Mouse (Mus musculus): Measurements from ENCODE around the gene Txlna.

The Txlna gene

GRCm38 (mm10) chr4:129640638-129641467 lies at the start of gene Txlna:
Txlna (minus strand) TSS chr4:129641065.
- peak; percentile 91 to 93 for DNase-seq (ENCODE audit: low spot score in 2 of 2)

DNA sequence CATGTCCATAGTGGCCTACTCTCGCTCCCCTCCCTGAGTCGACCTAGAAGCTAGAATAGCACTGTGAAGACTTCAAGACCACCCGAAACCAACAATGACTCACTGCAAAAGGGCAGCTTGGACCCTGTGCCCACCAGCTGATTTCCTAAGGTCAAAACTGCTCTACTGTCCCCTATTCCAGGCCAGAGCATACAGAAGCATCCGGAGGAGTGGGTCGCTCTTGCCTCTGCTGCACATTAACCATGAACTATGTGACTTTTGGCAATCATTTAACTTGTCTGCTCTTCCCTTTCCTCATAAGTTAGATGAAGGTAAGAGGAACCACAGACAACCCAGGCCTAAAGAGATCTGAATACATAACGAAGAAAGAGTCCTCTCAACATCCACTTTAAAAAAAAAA lies 43.7 kb upstream of the Txlna start:
- no peak for DNase-seq (ENCODE audit: low spot score in 2 of 2)

DNA sequence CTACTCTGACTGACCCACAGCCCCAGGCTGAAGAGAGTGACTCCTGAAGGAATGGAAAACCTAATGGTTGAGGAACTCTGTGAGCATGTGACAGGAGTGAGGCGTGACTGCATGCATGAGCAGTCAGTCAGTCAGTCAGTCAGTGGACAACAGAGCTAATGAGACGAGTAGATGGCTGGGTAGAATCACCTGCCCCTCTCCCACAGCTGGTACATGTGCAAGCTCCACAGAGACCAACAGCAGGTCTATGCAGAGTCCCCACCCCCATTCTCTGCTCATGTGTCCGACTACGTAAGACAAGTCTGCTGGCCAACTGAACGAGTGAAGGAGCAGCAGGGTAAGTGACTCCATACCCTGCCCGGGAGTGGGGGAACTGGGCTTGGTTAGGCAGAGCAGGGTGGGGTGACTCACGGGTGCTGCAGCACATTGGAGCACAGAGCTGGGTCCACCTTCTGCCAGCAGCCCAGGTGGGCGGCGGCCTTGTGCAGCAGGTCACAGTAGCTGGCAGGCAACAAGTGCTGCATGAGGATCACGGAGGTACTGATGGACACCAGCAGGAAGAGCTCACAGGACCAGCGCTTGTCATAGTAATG lies 43.1 kb upstream of the Txlna start:
- DNase-seq (ENCODE audit: low spot score in 2 of 2) = no peak

GRCm38 (mm10) chr4:129681837-129682236 lies 41.0 kb upstream of the Txlna start:
- DNase-seq (ENCODE audit: low spot score in 2 of 2) = no peak

DNA sequence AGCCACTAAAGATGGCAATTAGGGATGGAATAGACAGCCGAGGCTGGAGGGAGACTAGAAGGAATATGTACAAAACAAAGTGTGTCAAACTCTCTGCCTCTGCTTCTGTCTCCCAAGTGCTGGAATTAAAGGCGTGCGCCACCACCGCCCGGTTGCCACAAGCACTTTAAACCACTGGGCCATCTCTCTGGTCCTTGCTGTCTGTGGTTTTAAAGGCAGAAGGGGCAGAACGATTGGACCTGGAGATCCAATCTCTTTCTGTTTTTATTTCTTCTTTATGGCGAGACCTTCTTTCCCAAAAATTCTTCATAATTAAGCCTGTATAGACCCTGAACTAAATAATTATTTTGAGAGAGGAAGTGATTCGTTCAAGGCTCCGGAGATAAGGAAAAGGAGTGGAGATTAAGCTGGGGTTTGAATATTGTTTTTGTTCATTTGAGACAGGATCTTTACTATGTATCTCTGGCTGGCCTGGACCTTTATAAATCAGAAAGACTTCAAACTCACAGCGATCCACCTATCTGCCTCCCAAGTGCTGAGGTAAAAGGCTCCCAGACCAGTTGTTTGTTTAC lies 32.1 kb upstream of the Txlna start:
- DNase-seq (ENCODE audit: low spot score in 2 of 2) = no peak

DNA sequence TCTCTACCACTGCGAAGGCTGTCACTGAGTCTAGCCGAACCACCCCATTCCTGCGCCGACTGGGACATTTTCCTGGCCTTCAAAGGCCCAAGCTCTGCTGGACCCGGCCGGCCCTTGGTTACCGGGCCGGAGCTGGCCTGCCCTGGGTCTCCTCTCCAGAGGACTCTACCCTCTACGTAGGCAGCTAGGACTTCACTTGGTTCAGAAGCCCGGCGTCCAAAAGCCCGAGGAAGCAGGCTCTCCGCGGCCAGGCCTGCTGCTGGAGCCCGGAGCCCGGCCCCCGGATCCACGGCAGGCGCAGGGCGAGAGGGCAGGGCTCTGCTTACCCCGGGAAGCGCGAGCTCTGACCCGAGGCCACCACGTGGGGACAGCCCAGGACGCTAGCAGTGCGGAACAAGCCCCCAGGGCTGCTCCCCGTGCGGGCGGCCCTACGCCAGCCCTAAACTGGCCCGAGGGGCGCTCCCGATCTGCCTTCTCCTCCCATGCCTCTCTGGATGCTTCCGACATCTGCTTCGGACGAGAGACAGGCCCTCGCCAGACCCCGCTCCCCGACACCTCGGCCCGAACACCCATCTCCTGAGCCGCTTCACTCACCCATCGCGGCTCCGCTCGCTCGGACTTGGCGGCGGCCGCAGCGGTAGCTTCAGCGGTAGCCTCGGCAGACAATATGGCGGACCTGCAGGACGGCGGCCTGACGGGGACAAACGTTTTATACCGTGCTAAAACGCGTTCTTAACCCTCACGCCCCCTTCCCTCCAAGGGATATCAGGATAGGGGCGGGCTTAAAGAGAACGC lies 31.4 kb upstream of the Txlna start, which contains the start of gene Kpna6:
Gene Kpna6, minus strand, starts transcription at position 685 of the 795 bp plus-strand sequence.
- DNase-seq (ENCODE audit: low spot score in 2 of 2) = peak; percentile 69 to 79

GRCm38 (mm10) chr4:129671491-129672082 lies 30.7 kb upstream of the Txlna start:
- DNase-seq (ENCODE audit: low spot score in 2 of 2) = peak; percentile 25 to 48

DNA sequence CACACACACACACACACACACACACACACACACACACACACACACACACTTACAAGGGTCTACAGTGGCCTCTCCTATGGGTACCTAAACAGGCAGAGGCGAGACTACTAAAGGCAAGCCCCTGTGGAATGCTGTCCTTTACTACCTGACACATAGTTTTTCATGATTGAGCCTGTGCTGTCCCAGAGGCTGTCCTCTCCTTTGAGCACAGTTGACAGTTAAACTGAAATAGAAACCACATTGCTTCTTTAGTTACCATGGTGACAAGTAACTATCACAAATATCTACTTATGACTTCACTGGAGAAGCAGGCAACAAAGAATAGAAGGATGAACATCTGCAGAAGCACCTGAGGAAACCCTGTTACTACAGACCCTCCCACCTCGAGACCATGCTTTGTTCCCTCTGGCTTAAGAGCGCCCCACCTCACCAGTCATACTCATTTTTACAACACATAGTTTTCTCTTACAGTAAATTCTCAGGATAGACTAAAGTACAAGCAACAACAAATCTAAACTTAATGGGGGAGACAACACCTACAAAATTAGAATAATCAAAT lies 21.5 kb upstream of the Txlna start:
- no peak for DNase-seq (ENCODE audit: low spot score in 2 of 2)

GRCm38 (mm10) chr4:129661584-129661983 lies 20.7 kb upstream of the Txlna start:
- no peak for DNase-seq (ENCODE audit: low spot score in 2 of 2)

DNA sequence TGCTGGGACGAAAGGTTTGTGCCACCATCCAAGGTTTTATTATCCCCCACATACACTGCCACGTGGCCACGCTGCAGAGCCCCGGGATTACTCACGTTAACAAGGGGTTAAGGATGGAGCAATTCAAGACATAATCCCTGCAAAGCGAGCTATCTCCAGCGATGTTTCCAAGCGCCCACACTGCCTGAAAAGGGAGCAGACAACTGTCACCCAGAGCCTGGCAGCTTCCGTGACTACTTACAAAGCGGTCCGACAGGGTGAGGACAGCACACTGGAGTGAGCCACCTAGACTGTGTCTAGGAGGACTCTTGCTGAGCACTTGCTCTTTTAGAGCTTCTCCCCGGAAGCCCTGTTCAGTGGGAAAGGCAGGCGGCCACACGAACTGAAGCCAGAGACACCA lies 13.9 kb upstream of the Txlna start:
- no peak for DNase-seq (ENCODE audit: low spot score in 2 of 2)

GRCm38 (mm10) chr4:129650359-129650758 lies 9.5 kb upstream of the Txlna start:
- DNase-seq (ENCODE audit: low spot score in 2 of 2) = no peak

DNA sequence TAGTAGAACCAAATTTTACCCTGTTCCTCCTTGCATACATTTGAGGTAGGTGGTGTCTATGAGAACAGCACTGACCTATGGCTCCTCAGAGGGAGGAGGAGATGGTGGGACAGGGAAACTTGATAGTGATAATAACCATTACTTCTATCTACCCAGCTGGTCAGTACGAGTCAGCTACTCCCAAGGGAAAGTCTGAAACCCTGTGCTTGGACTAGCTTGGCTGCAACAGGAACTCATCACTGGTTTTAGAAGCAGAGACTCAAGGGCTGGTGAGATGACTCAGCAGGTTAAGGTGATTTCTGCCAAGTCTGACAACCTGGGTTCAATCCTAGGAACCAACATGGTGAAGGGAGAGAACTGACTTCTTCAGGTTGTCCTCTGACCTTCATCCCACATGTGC lies 7.8 kb upstream of the Txlna start:
- no peak for DNase-seq (ENCODE audit: low spot score in 2 of 2)

- DNase-seq (ENCODE audit: low spot score in 2 of 2) = no peak
These were observed 4.3 kb upstream of the Txlna start for GRCm38 (mm10) chr4:129645204-129645603.

DNA sequence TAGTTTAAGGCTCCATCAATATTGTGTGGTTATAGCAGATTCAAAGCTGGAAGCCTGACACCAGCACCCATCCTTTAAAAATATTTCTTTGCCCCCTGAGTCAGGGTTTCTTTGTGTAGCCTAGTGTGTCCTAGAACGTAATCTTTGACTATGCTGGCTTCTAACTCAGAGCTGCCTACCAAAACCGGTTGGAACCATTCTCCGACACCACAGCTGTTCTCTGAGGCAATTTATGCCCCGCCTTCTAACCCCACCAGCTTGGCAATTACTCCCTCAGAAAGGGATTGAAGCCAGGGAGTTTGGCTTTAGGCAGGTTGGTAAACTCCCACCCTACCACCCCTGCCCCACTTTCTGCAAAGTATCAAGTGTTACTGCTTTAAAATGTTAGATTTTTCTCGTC lies 891 bp upstream of the Txlna start:
- no peak for DNase-seq (ENCODE audit: low spot score in 2 of 2)

DNA sequence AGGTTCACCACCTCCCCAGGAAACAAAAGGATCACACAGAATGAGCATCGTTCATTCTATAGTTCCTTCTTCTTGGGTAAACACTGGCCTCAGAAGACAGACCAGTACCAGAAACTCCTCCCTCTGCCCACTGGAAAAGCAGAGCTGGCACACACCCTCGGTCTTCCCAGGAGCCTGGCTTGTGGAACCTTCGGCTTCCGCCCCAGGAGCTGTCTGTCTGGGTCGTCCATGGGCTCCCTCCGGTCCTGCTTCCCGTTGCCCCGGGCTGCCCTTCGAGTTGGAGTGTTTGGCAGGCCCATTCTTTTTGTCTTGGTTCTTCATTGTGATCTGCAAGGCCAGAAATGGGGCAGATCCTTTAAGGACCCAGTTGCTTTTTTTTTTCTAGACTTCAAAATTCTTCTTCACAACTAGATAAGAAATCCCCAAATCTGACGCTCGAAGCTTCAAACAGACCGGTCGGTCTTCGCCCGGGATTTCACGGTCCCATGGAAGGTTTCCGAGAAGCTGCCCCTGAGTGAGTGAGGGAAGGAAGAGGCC lies 696 bp downstream of the Txlna start:
- no peak for DNase-seq (ENCODE audit: low spot score in 2 of 2)

GRCm38 (mm10) chr4:129639221-129639620 lies 1.6 kb downstream of the Txlna start:
- DNase-seq (ENCODE audit: low spot score in 2 of 2) = no peak

GRCm38 (mm10) chr4:129633852-129634251 lies 7.0 kb downstream of the Txlna start:
- DNase-seq (ENCODE audit: low spot score in 2 of 2) = no peak

GRCm38 (mm10) chr4:129631867-129632266 lies 9.0 kb downstream of the Txlna start:
- no peak for DNase-seq (ENCODE audit: low spot score in 2 of 2)

DNA sequence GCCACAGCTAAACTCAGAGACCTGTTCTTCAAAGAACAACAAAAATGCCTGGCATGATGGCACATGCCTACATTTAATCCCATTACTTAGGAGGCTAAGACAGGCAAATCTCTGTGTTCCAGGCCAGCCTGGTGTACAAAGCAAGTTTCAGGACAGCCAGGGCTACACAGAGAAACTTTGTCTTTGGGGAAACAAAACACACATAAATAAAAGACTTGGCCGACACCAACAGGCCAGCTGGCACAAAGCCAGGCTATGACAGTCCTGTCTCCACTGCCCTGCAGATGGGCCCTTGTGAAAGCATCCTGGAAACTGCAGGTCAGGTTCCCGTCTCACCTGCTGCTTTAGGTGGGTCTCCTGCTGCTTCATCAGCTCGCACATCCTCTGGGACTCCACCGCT lies 9.9 kb downstream of the Txlna start:
- DNase-seq (ENCODE audit: low spot score in 2 of 2) = no peak

DNA sequence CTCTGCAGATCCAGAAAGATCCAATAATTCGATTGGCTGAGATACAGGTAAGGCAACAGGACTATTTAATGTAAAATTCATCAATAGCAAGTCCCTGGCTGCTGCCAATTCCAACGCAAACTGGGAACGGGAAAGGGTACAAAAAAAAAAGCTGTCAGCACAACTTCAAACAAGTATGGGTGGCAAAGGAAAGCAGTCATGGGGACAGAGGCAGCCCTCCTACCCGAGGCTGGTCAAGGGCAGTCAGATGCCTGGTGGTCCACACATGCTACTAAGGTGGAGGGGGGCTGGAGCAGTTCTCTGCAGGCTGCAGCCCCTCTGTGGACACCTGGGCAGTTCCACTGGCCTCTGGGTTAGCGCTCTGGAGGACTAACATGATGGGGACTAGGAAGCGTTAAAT lies 14.8 kb downstream of the Txlna start:
- DNase-seq (ENCODE audit: low spot score in 2 of 2) = no peak

- no peak for DNase-seq (ENCODE audit: low spot score in 2 of 2)
These were observed 15.4 kb downstream of the Txlna start for GRCm38 (mm10) chr4:129625496-129625895.

Measured in natural killer cell, adult 2 months (primary cell).